Mouse (Mus musculus): ENCODE data around the gene Satb2. TPM values are rescaled to one million over a fixed set of nuclear protein-coding genes. Genes with fewer than 3 reads are reported as not detected.

The Satb2 gene
- polyA plus RNA-seq, 1 experiment from 2014 or later, result 1.9 TPM

DNA sequence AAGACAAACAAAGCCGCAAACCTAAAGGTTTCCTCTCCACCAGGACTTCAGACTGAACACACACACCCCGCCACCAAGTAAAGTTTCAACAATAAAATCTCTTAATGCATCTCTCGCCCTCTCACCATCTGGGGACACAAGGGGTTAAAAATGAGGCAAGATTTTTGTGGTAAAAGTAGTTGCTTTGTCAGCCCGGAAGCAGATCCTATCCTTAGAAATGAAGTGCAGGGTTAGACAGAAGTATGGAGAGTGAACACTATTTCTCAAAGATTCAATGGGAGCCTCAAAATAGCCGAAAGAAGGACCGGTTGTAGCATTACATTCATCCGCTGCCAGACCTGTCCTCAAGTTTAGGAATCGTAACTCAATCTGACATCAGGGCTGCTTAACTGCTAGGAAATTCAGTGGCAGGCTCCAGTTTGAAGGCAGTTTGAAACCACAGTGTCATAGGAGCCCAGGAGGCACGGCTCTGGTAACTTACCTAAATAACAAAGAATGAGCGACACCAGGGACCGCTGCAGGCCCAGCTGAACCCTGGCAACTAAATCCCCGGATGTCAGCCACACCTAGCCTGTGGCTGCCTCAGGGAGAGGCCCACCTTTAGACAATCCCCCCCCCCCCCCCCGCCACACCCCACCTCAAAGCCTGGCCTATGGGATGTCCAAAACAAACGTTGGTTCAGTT is 23.3 kb downstream of the Satb2 start:
- no peak overlapping the region for H3K27ac ChIP-seq
- WGBS, result 76% methylated on average over 14 of the region's 14 CpGs
- H3K4me3 ChIP-seq (replicated peaks), result no peak overlapping the region
- 0 out of 2 replicates have a peak, but pooled peaks cover 3% of the 10 kb centered on the region for H3K4me1 ChIP-seq (replicated peaks)
- no peak overlapping the region for H3K9ac ChIP-seq (replicated peaks)
- ATAC-seq, result no peak
- no peaks in the 10 kb centered on the region for H3K36me3 ChIP-seq
- H3K4me2 ChIP-seq (replicated peaks), result no peak overlapping the region
- no peaks in the 10 kb centered on the region for H3K9me3 ChIP-seq
- no peaks in the 10 kb centered on the region for H3K27me3 ChIP-seq

DNA sequence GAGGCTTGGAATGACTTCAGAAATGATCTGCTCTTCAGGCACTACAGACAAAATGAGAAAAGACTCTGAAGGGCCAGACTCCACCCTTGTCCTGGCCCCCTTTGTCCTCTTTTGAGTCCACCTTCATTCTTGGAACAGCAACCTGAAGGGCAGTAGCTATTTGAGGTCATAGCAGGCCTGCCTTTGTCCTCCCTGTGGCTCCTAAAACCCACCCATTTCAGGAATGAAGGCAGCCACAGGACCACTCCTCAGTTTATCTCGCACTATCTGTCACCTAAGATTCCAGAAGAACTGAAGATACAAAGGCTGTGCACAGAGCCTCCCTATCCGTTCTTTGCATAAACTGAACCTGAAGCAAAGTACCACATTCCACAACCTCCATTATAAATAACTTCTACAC is 24.9 kb downstream of the Satb2 start:
- H3K4me3 ChIP-seq (replicated peaks), result no peak overlapping the region
- H3K36me3 ChIP-seq, result no peaks in the 10 kb centered on the region
- WGBS, result 92% methylated on average over 2 of the region's 2 CpGs
- no peak overlapping the region for H3K4me2 ChIP-seq (replicated peaks)
- H3K9ac ChIP-seq (replicated peaks), result no peak overlapping the region
- no peaks in the 10 kb centered on the region for H3K9me3 ChIP-seq
- no peaks in the 10 kb centered on the region for H3K27me3 ChIP-seq
- no peak for ATAC-seq
- H3K27ac ChIP-seq, result no peak overlapping the region
- 0 out of 2 replicates have a peak, but pooled peaks cover 3% of the 10 kb centered on the region for H3K4me1 ChIP-seq (replicated peaks)

- 0 out of 2 replicates have a peak, but pooled peaks cover 3% of the 10 kb centered on the region for H3K4me1 ChIP-seq (replicated peaks)
- WGBS, result 75% methylated on average over 4 of the region's 4 CpGs
- no peak for ATAC-seq
- H3K27me3 ChIP-seq, result no peaks in the 10 kb centered on the region
- no peak overlapping the region for H3K4me3 ChIP-seq (replicated peaks)
- no peaks in the 10 kb centered on the region for H3K36me3 ChIP-seq
- no peaks in the 10 kb centered on the region for H3K9me3 ChIP-seq
- H3K4me2 ChIP-seq (replicated peaks), result no peak overlapping the region
- no peak overlapping the region for H3K9ac ChIP-seq (replicated peaks)
- no peak overlapping the region for H3K27ac ChIP-seq
Measured at GRCm38 (mm10) chr1:56951980-56952379, 26.5 kb downstream of the Satb2 start.

- Histone ChIP-seq H3K9ac (replicated peaks) (no peak overlapping the region), H3K9me3 (no peaks in the 10 kb centered on the region), H3K4me3 (replicated peaks) (no peak overlapping the region), H3K4me2 (replicated peaks) (no peak overlapping the region), H3K4me1 (replicated peaks) (0 out of 2 replicates have a peak, but pooled peaks cover 3% of the 10 kb centered on the region), H3K36me3 (no peaks in the 10 kb centered on the region), H3K27ac (no peak overlapping the region), H3K27me3 (no peaks in the 10 kb centered on the region)
- ATAC-seq, result no peak
- 58% methylated on average over 6 of the region's 6 CpGs for WGBS
Measured at GRCm38 (mm10) chr1:56951525-56951924, 26.9 kb downstream of the Satb2 start.

GRCm38 (mm10) chr1:56939432-56939831 is 39.0 kb downstream of the Satb2 start:
- no peaks in the 10 kb centered on the region for H3K4me1 ChIP-seq (replicated peaks)
- H3K27ac ChIP-seq, result no peak overlapping the region
- H3K9ac ChIP-seq (replicated peaks), result no peak overlapping the region
- H3K9me3 ChIP-seq, result no peaks in the 10 kb centered on the region
- H3K4me3 ChIP-seq (replicated peaks), result no peak overlapping the region
- no peak overlapping the region for H3K4me2 ChIP-seq (replicated peaks)
- WGBS, result 89% methylated on average over 4 of the region's 4 CpGs
- H3K27me3 ChIP-seq, result no peaks in the 10 kb centered on the region
- no peaks in the 10 kb centered on the region for H3K36me3 ChIP-seq
- no peak for ATAC-seq

DNA sequence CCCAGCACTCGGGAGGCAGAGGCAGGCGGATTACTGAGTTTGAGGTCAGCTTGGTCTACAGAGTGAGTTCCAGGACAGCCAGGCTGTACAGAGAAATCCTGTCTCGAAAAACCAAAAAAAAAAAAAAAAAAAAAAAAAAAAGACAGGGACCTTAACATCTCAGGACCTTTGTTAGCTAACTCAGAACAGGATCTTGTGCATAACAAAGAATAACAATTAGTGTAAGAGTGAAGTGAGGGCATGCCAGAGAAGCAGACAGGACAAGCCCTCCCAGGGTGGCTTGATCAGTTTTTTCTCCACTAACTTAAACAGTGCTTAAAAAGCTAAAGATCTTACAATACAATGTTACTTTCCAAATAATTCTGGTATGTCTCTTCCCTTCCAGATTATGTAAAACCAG is 40.0 kb downstream of the Satb2 start:
- H3K36me3 ChIP-seq, result no peaks in the 10 kb centered on the region
- no peak overlapping the region for H3K4me3 ChIP-seq (replicated peaks)
- H3K4me2 ChIP-seq (replicated peaks), result no peak overlapping the region
- 74% methylated on average over 3 of the region's 3 CpGs for WGBS
- H3K27me3 ChIP-seq, result no peaks in the 10 kb centered on the region
- ATAC-seq, result no peak
- H3K9me3 ChIP-seq, result no peaks in the 10 kb centered on the region
- H3K27ac ChIP-seq, result no peak overlapping the region
- H3K9ac ChIP-seq (replicated peaks), result no peak overlapping the region
- H3K4me1 ChIP-seq (replicated peaks), result no peaks in the 10 kb centered on the region

- no peak overlapping the region for H3K27ac ChIP-seq
- no peaks in the 10 kb centered on the region for H3K9me3 ChIP-seq
- no peaks in the 10 kb centered on the region for H3K27me3 ChIP-seq
- WGBS, result 65% methylated on average over 3 of the region's 3 CpGs
- no peak for ATAC-seq
- no peaks in the 10 kb centered on the region for H3K4me1 ChIP-seq (replicated peaks)
- no peak overlapping the region for H3K9ac ChIP-seq (replicated peaks)
- no peak overlapping the region for H3K4me3 ChIP-seq (replicated peaks)
- H3K4me2 ChIP-seq (replicated peaks), result no peak overlapping the region
- H3K36me3 ChIP-seq, result no peaks in the 10 kb centered on the region
Measured at GRCm38 (mm10) chr1:56936554-56936953, 41.9 kb downstream of the Satb2 start.

- H3K27ac ChIP-seq, result no peak overlapping the region
- no peaks in the 10 kb centered on the region for H3K9me3 ChIP-seq
- H3K4me2 ChIP-seq (replicated peaks), result no peak overlapping the region
- H3K4me3 ChIP-seq (replicated peaks), result no peak overlapping the region
- no peaks in the 10 kb centered on the region for H3K36me3 ChIP-seq
- no peaks in the 10 kb centered on the region for H3K4me1 ChIP-seq (replicated peaks)
- 94% methylated on average over 9 of the region's 9 CpGs for WGBS
- ATAC-seq, result no peak
- no peaks in the 10 kb centered on the region for H3K27me3 ChIP-seq
- no peak overlapping the region for H3K9ac ChIP-seq (replicated peaks)
Measured at GRCm38 (mm10) chr1:56933821-56934220, 44.6 kb downstream of the Satb2 start.

- Histone ChIP-seq H3K9me3 (no peaks in the 10 kb centered on the region), H3K4me1 (replicated peaks) (no peaks in the 10 kb centered on the region), H3K9ac (replicated peaks) (no peak overlapping the region), H3K36me3 (no peaks in the 10 kb centered on the region), H3K27me3 (no peaks in the 10 kb centered on the region), H3K27ac (no peak overlapping the region), H3K4me3 (replicated peaks) (no peak overlapping the region), H3K4me2 (replicated peaks) (no peak overlapping the region)
- WGBS, result 71% methylated on average over 4 of the region's 4 CpGs
- no peak for ATAC-seq
Measured at GRCm38 (mm10) chr1:56930096-56930495, 48.4 kb downstream of the Satb2 start.

DNA sequence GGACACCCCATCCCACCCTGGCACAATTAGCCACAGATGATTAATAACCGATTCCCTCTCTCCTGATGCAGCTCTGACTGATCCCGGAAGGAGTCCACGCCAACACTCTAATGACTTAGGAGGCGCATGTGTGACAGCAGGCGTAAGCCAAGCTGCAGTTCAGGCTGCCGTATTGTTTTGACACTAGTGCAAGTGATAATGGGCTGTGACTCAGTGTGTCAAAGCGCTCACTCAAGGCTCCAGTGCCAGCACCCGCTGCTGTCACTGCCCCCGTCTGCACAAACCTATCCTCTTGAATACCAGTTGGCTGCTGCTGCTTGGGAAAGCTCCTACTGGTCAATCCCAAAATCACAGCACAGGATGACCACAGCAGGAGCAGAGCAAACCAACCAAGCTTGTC is 49.7 kb downstream of the Satb2 start:
- no peak overlapping the region for H3K27ac ChIP-seq
- H3K36me3 ChIP-seq, result no peaks in the 10 kb centered on the region
- H3K4me3 ChIP-seq (replicated peaks), result no peak overlapping the region
- no peaks in the 10 kb centered on the region for H3K4me1 ChIP-seq (replicated peaks)
- H3K9ac ChIP-seq (replicated peaks), result no peak overlapping the region
- ATAC-seq, result no peak
- H3K27me3 ChIP-seq, result no peaks in the 10 kb centered on the region
- H3K4me2 ChIP-seq (replicated peaks), result no peak overlapping the region
- H3K9me3 ChIP-seq, result no peaks in the 10 kb centered on the region
- WGBS, result 78% methylated on average over 9 of the region's 9 CpGs

- H3K27ac ChIP-seq, result no peak overlapping the region
- H3K9ac ChIP-seq (replicated peaks), result no peak overlapping the region
- no peak for ATAC-seq
- 82% methylated on average over 8 of the region's 8 CpGs for WGBS
- no peak overlapping the region for H3K4me3 ChIP-seq (replicated peaks)
- H3K36me3 ChIP-seq, result no peaks in the 10 kb centered on the region
- H3K4me2 ChIP-seq (replicated peaks), result no peak overlapping the region
- no peaks in the 10 kb centered on the region for H3K4me1 ChIP-seq (replicated peaks)
- H3K27me3 ChIP-seq, result no peaks in the 10 kb centered on the region
- no peaks in the 10 kb centered on the region for H3K9me3 ChIP-seq
Measured at GRCm38 (mm10) chr1:56920472-56920871, 58.0 kb downstream of the Satb2 start.

- Histone ChIP-seq H3K4me3 (replicated peaks) (no peak overlapping the region), H3K9me3 (no peaks in the 10 kb centered on the region), H3K9ac (replicated peaks) (no peak overlapping the region), H3K4me1 (replicated peaks) (no peaks in the 10 kb centered on the region), H3K27me3 (no peaks in the 10 kb centered on the region), H3K27ac (no peak overlapping the region), H3K4me2 (replicated peaks) (no peak overlapping the region), H3K36me3 (no peaks in the 10 kb centered on the region)
- ATAC-seq, result no peak
- WGBS, result 90% methylated on average over 6 of the region's 6 CpGs
Measured at GRCm38 (mm10) chr1:56914279-56914678, 64.2 kb downstream of the Satb2 start.

DNA sequence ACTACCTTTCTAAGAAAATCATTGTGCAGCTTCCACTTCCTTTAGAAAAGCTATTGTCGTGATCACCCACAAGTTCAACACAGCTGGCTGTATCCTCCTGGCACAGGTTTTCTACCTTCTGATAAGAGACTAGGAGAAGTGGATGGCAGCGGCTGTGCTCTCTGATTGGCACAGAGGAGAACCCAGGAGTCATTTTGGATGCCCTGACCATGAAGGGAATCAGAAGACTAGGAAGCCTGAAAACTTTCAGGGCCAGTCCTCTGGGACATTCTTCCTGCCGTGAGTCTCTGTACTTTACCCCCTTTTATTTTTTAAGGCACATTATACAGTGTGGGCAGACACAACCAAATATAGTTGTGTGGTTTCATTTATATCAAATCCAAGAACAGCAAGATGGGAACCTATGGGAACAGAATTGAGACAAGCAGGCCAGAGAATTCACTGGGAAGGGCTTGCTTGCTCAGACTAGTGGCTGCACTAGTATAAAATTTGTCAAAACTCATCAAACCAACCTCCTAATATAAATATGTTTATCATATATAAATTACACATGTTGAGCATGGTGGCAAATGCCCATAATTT is 77.7 kb downstream of the Satb2 start:
- Histone ChIP-seq H3K36me3 (no peaks in the 10 kb centered on the region), H3K27me3 (no peaks in the 10 kb centered on the region), H3K4me3 (replicated peaks) (no peak overlapping the region), H3K9ac (replicated peaks) (no peak overlapping the region), H3K9me3 (no peaks in the 10 kb centered on the region), H3K4me1 (replicated peaks) (no peaks in the 10 kb centered on the region), H3K4me2 (replicated peaks) (no peak overlapping the region), H3K27ac (no peak overlapping the region)
- no peak for ATAC-seq
- 83% methylated on average over 3 of the region's 3 CpGs for WGBS
